Mouse (Mus musculus) CH12.LX (cell line): Measurements from ENCODE around the gene Skap1.

ENCODE experiments used
- CHD1 ChIP-seq: IDR thresholded peaks from 2 replicates; pipeline ENCODE4 v1.6.1; 2012; ENCODE audit warnings: low read depth, low read length, improper control_type of control experiment, inconsistent platforms
- CTCF ChIP-seq, 2 experiments: IDR thresholded peaks in 1 of 2; conservative IDR thresholded peaks in 1 of 2; 2 replicates each; pipeline ENCODE4 v1.5.1; 2011 to 2012; ENCODE audit warnings: low read depth in 2 of 2, low read length in 2 of 2, improper control_type of control experiment in 1 of 2, inconsistent platforms in 1 of 2, mild to moderate bottlenecking in 1 of 2, moderate library complexity in 1 of 2
- EP300 ChIP-seq: IDR thresholded peaks from 2 replicates; pipeline ENCODE4 v1.6.1; 2011; ENCODE audit warnings: low read length, improper control_type of control experiment
- KAT2A ChIP-seq: IDR thresholded peaks from 2 replicates; pipeline ENCODE4 v1.6.1; 2012; ENCODE audit warnings: low read length, improper control_type of control experiment, inconsistent platforms; ENCODE audit not compliant: insufficient replicate concordance
- MAZ ChIP-seq: IDR thresholded peaks from 2 replicates; pipeline ENCODE4 v1.6.1; 2012; ENCODE audit warnings: low read depth, mild to moderate bottlenecking, inconsistent platforms, low read length, improper control_type of control experiment, moderate library complexity
- MEF2A ChIP-seq: IDR thresholded peaks from 2 replicates; pipeline ENCODE4 v1.6.1; 2014; ENCODE audit warnings: low read depth, mild to moderate bottlenecking, inconsistent platforms, low read length, improper control_type of control experiment, borderline replicate concordance
- NELFE ChIP-seq: IDR thresholded peaks from 2 replicates; pipeline ENCODE4 v1.6.1; 2011; ENCODE audit warnings: low read depth, low read length, improper control_type of control experiment
- POLR2A ChIP-seq: IDR thresholded peaks from 2 replicates; pipeline ENCODE4 v1.6.1; 2011; ENCODE audit warnings: low read depth, mild to moderate bottlenecking, improper control_type of control experiment, low read length
- POLR2AphosphoS2 ChIP-seq: IDR thresholded peaks from 2 replicates; pipeline ENCODE4 v1.6.1; 2011; ENCODE audit warnings: low read depth, low read length, improper control_type of control experiment
- USF1 ChIP-seq: IDR thresholded peaks from 2 replicates; pipeline ENCODE4 v1.6.1; 2014; ENCODE audit warnings: low read depth, mild to moderate bottlenecking, inconsistent platforms, low read length, improper control_type of control experiment
- USF2 ChIP-seq: conservative IDR thresholded peaks from 2 replicates; pipeline ENCODE4 v1.6.1; 2011; ENCODE audit warnings: low read depth, low read length, improper control_type of control experiment
- ZKSCAN1 ChIP-seq: IDR thresholded peaks from 2 replicates; pipeline ENCODE4 v1.6.1; 2012; ENCODE audit warnings: low read depth, inconsistent platforms, low read length, improper control_type of control experiment, borderline replicate concordance

- TF ChIP-seq CTCF (conservative IDR thresholded peaks at IDR 0.05 in 1 of 2, IDR thresholded peaks at IDR 0.05 in 1 of 2; ENCODE audit: low read depth in 2 of 2, low read length in 2 of 2) (no peak), USF2 (no peak), POLR2AphosphoS2 (no peak), USF1 (no peak), MAZ (no peak), CHD1 (no peak), NELFE (no peak), MEF2A (no peak), KAT2A (no peak), POLR2A (no peak), EP300 (no peak), ZKSCAN1 (no peak)
These were observed 315.9 kb downstream of the Skap1 start for GRCm38 (mm10) chr11:96780306-96780705.
